Mouse (Mus musculus) mouse trophoblast stem cell (cell line): ENCODE measurements at regions not wholly inside any gene's neighbourhood (a gene's known extent, or its start where the extent isn't known, plus 50 kb on each side); places are given as distances from the start of the nearest gene placed in this dataset.

Source experiments
- in situ Hi-C, 2 experiments: fragments of 300-500 bp; cut with MseI, MboI; formaldehyde crosslinking; loops; 2 replicates in 1 of 2; 3 replicates in 1 of 2; pipeline ENCODE4 v1.15.1; 2025

DNA sequence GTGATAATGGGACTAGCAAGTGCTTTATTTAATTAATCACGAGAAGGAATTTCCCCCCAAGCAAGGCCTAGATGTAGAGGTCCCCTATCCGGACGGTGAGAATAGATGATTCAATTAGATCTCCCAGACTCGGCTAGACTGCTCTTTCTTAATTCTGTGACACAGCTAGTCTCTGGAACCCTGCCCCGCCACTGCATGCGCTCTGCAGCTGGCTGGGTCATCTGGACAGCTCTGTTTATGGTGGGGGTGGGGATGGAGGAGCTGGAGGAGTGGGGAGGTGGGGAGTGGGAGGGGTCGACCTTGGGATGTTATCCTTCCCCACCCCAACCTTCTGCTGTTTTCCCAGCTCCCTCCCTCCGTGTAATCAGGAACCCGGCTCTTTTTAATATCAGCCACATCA lies 147.5 kb upstream of the Sfswap start:
- in situ Hi-C loops: loop anchor here (25.0 kb wide), 2 partner anchors 166 to 291 kb away; no protein-coding TSS in a partner anchor

DNA sequence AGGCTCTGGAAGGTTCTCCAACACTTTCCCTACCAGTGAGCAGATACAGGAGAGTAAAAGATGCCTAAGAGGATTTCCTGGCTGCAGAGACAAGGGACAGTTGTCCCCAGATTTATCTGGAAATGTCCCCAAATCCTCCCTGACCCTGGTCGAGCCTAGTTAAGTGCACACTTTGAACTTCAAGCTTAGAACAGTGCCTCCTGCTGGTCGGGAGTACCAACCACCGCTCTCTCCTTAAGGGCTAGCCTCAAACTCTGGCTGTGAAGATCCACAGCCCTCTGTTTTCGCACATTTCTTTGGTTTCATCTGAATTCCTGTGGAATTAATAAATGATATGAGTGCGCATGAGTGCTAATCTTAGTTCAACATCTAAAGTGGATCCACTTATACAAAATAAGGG lies 146.1 kb upstream of the Sfswap start:
- in situ Hi-C loops: loop anchor here (25.0 kb wide), 2 partner anchors 168 to 293 kb away; no protein-coding TSS in a partner anchor

DNA sequence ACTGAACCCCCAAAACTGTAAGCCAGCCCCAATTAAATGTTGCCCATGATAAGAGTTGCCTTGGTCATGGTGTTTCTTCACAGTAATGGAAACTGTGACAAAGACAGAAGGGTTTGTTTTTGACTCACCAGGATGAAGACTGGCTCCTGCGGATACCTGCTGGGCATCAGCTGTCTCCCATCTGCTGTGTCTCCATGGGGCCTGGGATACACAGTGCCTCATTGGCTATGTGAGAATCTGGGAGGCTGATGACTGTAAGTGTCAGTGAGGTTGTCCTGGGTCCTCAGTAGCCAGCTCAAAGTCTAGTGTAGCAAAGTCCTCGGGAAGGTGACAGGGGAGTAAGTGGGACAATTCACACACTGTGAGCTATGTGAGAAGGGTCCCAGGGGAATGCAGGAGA lies 139.5 kb upstream of the Sfswap start:
- in situ Hi-C loops: loop anchor here (25.0 kb wide), 2 partner anchors 174 to 299 kb away; no protein-coding TSS in a partner anchor

DNA sequence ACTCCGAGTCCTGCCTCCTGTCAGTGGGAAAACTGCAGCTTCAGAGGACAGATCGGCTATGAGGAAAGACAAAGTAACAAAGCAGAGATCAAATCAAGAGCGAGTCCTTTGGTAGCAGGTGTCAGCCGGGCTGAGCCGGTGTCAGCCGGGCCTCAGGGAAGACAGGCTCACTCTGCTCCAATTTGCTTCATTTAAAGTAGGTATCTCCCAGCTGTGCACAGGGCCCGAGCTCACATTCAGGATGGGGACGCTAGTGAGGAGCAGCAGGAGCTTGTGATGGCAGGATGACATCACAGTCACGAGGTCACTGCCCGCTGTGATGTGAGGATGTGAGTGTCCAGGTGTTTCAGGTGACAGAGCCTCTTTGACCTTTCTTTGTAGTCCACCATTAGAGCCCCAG lies 137.8 kb upstream of the Sfswap start:
- in situ Hi-C loops: loop anchor here (25.0 kb wide), 2 partner anchors 176 to 301 kb away; no protein-coding TSS in a partner anchor

DNA sequence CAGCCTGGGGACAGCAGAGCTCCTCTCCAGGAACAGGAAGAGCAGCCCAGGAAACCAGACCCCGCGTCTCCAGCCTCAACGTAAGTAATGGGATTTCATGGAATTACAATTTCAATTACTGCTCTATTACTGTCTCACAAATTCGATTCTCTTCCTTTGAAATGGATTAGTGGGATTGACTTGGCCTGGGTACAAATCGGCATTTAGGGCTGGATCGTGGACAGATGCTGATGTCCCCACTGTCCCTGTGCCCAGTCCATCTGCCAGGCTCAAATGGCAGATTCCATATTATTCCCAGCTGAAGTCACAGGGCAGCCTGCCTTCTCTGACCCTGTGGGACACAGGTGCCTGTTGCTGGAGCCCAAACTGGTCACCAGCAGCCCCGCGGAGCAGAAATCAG lies 136.0 kb upstream of the Sfswap start:
- in situ Hi-C loops: loop anchor here (25.0 kb wide), 2 partner anchors 178 to 303 kb away; no protein-coding TSS in a partner anchor

GRCm38 (mm10) chr5:129367266-129367665 lies 133.8 kb upstream of the Sfswap start:
- in situ Hi-C loops: loop anchor here (25.0 kb wide), 2 partner anchors 180 to 305 kb away; no protein-coding TSS in a partner anchor

- in situ Hi-C loops: loop anchor here (10.0 kb wide), 2 partner anchors 204 to 214 kb away; partner anchors contain the start of gene Mmp17 (in 1 of the 2)
Observed at GRCm38 (mm10) chr5:129380861-129381260, 120.2 kb upstream of the Sfswap start.

DNA sequence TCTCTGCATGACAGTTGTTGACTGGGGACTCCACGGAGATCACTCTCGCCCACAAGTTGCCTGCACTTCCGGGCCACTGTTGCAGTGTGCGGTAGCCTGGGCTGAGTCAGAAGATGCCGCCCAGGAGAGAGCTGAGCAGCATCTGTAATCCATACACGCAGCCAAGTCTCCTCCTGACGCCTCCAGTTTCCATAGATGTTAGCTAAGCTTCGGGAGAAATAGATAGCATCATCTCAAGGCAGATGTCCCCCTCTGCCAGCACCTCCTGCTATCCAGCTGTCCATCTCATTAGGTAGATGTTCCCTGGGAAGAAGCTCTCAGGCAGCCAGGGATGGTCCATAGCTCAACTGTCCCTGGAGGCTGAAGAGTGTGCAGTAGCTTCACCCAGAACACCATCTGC lies 116.0 kb upstream of the Sfswap start:
- in situ Hi-C loops: loop anchor here (10.0 kb wide), 2 partner anchors 200 to 210 kb away; partner anchors contain the start of gene Mmp17 (in 1 of the 2)

- in situ Hi-C loops: loop anchor here (10.0 kb wide), 2 partner anchors 199 to 209 kb away; partner anchors contain the start of gene Mmp17 (in 1 of the 2)
Observed at GRCm38 (mm10) chr5:129385965-129386643, 114.9 kb upstream of the Sfswap start.

- in situ Hi-C loops: loop anchor here (10.0 kb wide), 2 partner anchors 198 to 208 kb away; partner anchors contain the start of gene Mmp17 (in 1 of the 2)
Observed at GRCm38 (mm10) chr5:129386671-129387070, 114.3 kb upstream of the Sfswap start.

DNA sequence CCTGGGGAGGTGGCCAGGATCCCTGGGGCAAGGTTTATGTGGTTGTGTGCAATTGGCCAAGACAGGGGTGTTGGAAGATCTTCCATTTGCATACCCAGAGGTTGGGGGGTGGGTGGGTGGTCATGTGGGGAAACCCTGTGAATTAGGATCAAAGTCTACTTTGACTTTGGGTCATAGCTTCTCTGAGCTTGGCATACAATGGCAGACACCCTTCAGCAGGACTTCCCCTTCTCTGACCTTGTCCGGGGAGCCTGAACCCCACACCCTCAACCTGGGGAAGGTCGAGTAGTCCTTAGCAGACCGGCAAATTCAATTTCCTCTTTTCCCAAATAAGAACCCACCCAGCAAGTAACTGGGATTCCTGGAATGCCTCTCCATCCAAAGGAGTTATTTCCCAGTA lies 113.7 kb upstream of the Sfswap start:
- in situ Hi-C loops: loop anchor here (10.0 kb wide), 2 partner anchors 198 to 208 kb away; partner anchors contain the start of gene Mmp17 (in 1 of the 2)

DNA sequence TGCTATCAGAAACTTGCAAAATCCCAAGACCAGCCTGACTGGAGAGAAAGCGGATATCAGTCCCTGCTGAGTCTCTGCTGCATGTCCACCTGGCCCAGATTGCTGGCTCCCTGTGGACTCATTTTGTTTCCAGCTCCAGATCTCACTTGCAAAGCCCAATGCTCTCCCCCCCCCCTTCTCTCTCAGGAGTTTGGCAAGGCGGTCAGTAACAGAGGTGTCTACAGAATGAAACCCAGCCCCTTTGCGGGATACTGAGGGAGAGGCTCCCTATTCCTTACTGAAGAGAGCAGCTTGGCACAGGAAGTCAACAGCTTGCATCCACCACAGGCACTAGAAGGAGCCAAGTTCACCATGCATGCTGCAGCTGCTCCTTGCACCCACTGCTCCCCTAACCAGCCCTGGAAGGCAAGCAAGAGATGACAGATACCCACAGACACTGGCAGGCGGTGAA lies 110.1 kb upstream of the Sfswap start:
- in situ Hi-C loops: no loop called here

- in situ Hi-C loops: no loop called here
Observed at GRCm38 (mm10) chr5:129393150-129393549, 107.9 kb upstream of the Sfswap start.

DNA sequence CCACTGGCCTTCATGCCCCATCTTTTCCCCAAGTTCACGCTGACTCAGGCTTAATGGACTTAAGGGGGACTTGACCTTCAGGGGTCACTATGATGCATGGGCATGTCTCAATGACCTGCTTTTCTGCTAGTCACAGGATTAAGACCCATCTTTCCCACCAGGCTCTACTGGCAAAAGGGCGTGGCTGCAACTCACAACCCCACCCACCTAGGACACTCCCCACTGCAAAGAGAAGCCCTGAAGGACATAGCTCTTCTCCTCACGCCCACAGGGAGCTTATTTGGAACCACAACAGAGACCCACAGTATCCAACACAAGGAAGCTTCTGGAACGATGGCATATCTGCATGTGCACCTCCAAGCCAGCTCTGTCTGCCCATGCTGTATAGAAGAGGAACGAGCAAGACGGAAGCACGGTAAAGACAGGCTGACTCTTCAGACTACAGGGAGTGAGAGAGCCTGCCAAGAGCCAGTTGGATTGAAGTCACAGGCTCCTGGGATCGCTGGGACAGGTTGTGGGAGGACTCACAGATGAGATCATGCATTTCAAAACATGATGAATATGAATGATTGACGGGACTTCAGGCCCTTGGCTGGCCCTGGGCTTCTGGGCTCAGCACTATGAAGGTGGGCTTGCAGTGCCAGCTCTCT lies 107.3 kb upstream of the Sfswap start:
- in situ Hi-C loops: no loop called here

DNA sequence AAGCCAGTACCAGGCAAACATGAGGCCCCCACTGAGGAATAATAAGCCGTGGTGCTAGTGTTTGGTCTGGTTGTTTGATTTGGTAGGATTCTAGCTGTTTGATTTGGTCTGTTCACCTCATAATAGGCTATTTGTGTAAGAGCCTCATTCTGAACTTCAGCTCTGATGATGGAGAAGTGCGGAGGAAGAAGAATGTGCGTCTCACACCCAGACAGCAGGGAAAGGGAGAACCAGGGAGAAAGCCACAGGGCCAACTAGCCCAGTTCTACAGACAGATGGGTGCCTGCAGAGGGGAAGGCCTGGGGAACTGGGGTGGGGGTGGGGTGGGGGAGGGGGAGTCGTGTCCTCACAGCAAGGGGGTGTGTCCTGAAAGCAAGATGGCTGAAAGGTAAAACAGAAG lies 106.6 kb upstream of the Sfswap start:
- in situ Hi-C loops: no loop called here

DNA sequence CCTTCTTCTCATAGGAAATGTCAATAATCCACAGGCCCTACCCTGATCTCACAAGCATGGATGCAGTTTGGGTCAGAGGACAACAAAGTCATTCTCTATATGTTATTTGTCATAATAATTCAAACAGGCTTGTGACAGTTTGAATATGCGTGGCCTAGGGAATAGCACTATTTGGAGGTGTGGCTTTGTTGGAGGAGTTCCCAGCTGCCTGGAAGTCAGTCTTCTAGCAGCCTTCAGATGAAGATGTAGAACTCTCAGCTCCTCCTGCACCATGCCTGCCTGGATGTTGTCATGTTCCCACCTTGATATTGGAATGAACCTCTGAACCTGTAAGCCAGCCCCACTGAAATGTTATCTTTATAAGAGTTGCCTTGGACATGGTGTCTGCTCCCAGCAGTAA lies 103.7 kb upstream of the Sfswap start:
- in situ Hi-C loops: no loop called here

GRCm38 (mm10) chr5:129406259-129406658 lies 94.8 kb upstream of the Sfswap start:
- in situ Hi-C loops: no loop called here

DNA sequence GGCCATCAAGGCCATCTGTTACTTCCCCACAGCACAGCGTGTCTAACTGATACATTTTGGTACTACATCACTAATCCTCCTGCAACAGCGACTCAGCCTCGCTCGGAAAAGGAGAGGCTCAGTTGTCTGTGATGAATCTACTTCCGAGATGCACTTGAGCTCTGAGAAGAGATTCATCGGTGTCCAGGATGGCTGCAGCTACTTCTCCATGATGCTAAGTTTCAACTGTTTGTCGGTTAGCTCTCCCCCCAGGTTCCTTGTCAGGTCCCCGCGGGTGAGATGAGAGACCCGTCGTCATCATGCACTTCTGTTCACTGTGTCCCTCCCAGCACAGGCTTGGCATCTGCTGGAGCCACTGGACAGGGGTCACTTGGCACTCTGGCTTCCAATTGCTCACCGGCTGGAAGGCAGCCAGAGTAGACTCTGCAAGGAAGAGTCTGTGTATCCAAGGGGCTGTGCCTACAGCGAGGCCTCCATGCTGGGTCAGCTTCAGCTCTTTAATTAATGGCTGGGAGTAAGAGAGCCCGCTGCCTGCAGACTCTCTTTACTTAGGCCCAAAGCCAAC lies 91.5 kb upstream of the Sfswap start:
- in situ Hi-C loops: no loop called here

GRCm38 (mm10) chr5:129412161-129412560 lies 88.9 kb upstream of the Sfswap start:
- in situ Hi-C loops: no loop called here

DNA sequence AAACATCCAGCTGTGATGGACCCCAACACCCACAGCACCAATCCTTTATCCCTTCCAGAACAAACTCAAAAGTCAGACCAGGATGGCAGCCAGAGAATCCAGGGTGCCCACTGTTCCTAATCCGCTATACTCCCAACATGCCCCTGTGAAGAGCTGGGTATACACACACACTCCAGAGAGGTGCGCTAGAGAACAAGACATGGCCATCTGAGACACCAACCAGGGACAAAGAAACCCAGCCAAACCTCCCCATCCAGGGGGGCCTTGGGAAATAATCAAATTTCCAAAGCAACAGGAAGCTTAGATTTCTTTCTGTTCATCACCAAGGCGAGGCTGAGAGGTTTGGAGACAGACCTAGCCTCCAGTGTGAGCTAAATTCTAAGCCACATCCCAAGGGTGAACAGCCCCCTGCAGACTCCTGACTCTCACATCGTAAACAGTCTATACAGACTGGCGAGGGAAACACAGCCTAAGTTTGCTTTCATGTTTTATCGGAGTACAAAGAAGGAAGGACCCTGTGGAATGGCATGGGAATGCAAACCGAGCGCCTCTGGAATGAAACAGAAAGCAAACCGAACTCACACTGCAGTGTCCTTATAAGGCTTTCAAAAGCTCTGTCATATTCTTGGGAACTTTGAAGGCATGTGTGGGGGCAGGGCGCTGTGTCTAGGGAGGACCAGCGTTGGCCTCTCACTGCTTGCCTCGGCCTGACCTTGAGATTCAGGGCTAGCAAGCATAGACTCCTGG lies 85.9 kb upstream of the Sfswap start:
- in situ Hi-C loops: no loop called here

DNA sequence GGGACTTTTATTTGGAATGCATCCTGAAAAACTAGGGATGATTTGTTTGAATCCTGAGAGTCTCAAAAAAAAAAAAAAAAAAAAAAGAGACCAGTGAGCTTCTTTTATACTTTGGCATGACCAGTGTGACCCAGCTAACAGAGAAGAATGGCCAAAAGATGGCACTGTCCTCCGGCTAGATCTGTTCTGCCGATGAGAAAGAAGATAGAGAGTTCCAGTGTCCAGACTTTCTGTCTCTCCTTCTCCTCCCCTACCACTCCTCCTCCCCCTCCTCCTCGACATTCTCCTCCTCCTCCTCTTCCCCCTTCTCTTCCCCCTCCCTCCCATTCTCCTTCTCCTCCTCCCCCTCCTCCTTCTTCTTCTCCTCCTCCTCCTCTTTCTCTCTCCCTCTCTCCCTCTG lies 84.6 kb upstream of the Sfswap start:
- in situ Hi-C loops: no loop called here
